Mouse (Mus musculus): ENCODE data around the gene Kdm3a.
A peak's percentile ranks its signal among the peaks of the same experiment; 100 is the strongest.

The Kdm3a gene

DNA sequence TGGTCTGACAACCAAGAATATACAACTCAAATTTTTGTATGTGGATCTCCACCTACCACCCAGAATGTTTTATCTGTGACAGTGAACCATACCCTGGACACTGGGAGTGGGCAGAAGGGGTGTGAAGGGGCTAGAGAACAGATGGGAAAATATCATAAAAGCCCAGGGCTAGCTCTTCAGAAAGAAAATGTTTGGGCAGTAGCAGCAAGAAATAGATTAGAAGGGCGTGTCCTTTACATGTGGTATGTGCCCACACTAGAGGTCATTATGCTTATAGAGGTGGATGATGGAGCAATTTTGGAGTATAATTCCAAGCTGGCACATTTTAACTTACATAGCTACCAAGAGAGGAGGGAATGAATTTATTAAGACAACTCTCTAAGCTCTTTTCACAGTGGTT, 57.4 kb downstream of the Kdm3a start:
- no peak for DNase-seq (ENCODE audit: low read depth)

DNA sequence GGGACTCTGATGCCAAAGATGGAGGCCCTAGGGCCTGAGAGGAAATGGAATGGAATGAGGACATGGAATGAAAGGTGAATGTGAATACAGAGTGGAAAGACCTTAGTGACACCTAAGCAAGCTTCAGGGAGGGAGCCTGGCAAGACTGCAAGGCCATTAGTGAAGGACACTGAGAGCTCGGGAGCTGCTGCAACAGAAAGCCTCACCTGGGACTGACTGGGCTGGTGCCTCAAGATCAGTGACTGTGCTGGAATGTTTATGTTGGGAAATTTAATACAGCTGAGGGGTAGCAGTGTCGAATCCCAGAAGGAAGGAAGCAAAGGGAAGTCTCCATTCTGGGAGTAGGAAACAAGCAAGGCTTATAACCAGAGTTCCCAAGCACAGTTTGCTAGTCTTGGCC, 63.8 kb downstream of the Kdm3a start:
- DNase-seq (ENCODE audit: low read depth) = no peak

DNA sequence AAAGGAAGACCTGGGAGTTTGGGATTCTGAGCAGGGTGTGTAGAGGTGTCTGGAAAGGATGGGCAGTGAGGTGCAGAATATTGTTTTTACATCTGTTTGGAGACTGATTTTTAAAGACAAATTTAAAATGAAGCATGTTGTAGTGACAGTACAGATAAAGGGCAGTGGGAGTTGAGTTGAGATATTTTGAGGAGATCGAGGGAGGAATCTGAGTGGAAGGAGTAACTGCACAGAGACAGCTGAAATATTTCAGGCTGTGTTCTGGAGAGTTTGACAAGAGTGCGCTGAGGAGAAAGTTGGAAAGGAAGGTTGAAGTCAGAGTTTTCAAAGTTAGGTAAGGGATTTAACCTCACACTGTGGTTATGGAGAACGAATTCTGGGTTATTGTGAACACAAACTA, 64.2 kb downstream of the Kdm3a start:
- no peak for DNase-seq (ENCODE audit: low read depth)

DNA sequence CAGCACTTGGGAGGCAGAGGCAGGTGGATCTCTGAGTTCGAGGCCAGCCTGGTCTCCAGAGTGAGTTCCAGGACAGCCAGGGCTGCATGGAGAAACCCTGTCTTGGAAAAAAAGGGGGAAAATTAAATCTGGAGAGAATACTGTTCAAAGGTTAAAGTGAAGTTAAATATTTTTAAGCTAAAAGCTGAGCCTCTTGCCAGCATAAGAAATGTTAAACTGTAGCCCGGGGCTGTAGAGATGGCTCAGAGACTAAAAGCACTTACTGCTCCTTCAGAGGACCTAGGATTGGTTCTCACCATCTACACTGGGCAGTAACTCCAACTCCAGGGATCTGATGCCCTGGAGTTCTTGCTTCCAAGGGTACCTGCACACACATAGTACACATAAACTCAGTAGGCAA, 76.0 kb downstream of the Kdm3a start:
- DNase-seq (ENCODE audit: low read depth) = no peak

DNA sequence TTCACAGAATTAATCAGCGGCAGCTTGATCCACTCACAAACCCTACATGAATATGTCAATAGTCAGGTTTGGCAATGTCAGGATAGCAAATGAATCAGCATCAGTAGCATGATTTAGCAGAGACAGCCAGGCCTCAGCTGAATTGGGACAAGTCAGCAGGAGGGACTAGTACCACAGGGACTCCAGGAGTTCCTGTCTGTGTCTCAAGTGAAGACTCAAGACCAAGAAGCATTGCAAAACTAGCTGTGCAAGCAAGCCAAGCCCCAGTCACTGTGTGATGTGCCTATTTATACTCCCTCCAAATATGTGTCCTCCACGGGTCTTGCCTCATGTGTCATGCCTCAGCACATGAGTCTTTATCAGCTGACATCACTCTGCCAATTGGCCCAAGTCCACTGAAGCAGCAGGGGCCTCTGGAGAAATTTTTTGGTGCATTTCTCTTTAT, 77.3 kb downstream of the Kdm3a start:
- DNase-seq (ENCODE audit: low read depth) = peak; percentile 20

DNA sequence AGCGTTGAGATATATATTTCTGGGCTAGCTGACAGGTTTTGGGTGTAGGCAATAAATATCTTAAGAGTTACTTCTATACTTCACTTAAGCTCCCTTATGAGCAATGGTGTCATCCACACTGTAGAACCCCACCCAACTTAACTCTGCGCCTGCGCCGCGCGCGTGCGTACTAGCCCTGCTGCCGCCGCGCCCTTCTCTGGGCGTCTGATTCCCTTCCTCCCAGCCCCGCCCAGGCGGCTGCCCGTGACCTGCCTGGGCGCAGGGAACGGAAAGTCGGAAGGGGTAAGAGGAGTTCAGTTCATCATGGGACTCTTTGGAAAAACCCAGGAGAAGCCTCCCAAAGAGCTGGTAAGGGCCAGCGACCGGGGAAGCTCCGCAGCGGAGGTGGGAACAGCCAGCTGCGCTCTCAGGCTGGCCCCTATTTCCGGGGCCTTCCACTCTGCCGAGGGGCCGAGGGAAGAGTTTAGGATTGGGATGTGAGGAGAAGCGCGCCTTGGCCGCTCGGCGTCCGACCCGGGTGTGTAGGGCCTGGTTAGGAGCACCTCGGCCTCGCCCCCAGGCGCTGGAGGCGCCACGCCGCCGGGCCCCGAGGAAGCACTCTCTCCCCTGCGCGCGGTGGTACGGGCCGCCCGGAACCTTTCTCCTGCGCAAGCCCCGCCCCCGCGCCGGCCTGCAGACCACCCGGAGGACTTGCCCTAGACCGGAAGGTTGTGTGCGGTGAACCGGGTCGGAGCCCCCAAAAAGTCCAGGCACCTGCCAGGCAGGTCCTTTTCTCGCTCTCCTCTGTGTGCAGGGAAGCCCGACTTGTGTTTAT, 88.9 kb downstream of the Kdm3a start, which contains the start of gene Chmp3:
Gene Chmp3 (plus strand): TSS at position 112 of the 814 bp plus-strand sequence.
- peak; percentile 84 for DNase-seq (ENCODE audit: low read depth)

Data from fibroblast of lung, adult 2 months (primary cell).